Comparison of ENCODE assay signal across 20 mouse cellular contexts in the genomic region with DNA sequence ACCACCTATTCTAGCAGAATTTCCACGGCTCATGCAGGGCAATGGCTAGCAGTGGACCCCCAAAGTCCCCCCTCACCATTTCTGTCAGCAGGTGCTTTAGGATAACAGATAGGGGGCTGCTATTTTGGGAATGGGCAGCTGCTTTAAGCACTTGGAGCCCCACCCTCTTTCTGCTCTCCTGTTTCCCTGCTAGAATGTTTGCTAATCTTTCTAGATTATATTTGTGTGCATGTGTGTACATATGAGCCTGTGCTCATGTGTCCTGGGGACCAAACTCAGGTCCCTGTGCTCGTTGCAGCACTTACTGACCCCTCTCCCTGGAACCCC. TPM values are rescaled to one million over a fixed set of nuclear protein-coding genes. Genes with fewer than 3 reads are reported as not detected.
DNase-seq lines count a peak whose midpoint lies in the region; ATAC-seq and TF ChIP-seq lines count a peak whose summit lies in the region.
"Had no signal": no experiment of that assay in that cellular context is flagged by ENCODE, and none has a peak within 500 bp of the region (broad histone marks: within the 10 kb centered on the region; RNA-seq: fewer than 3 reads in every experiment).

No protein-coding gene starts in this region.

- H3K4me3 ChIP-seq in cerebellum, adult 2 months (replicated peaks; ENCODE audit: insufficient read depth, low read depth, low read length) = no peak overlapping the region
- H3K4me3 ChIP-seq in heart, embryonic 11.5 days (ENCODE audit: low read depth, low read length) = no peak overlapping the region
- H3K4me3 ChIP-seq in heart, embryonic 14.5 days (ENCODE audit: control insufficient read depth in 1 of 2, insufficient read depth in 1 of 2, low read depth in 1 of 2, low read length in 2 of 2) = no peak overlapping the region
- no peak overlapping the region for H3K4me3 ChIP-seq in heart, postnatal 0 days (ENCODE audit: low read depth, low read length)
- H3K4me3 ChIP-seq: embryonic facial prominence, embryonic 12.5 days; embryonic facial prominence, embryonic 15.5 days; hindbrain, embryonic 12.5 days; hindbrain, embryonic 15.5 days had no signal

- no peaks in the 10 kb centered on the region for H3K36me3 ChIP-seq in heart, embryonic 11.5 days (ENCODE audit: control insufficient read depth, insufficient read depth, low read length)
- no peaks in the 10 kb centered on the region for H3K36me3 ChIP-seq in heart, embryonic 14.5 days (ENCODE audit: control insufficient read depth, insufficient read depth, low read length)
- no peaks in the 10 kb centered on the region for H3K36me3 ChIP-seq in heart, postnatal 0 days (replicated peaks; ENCODE audit: control insufficient read depth, insufficient read depth, low read length)
- H3K36me3 ChIP-seq: embryonic facial prominence, embryonic 12.5 days; embryonic facial prominence, embryonic 15.5 days; hindbrain, embryonic 12.5 days; hindbrain, embryonic 15.5 days had no signal

- H3K27me3 ChIP-seq in cerebellum, adult 2 months (ENCODE audit: control insufficient read depth, insufficient read depth, low read length) = no peaks in the 10 kb centered on the region
- H3K27me3 ChIP-seq in heart, embryonic 11.5 days (ENCODE audit: control insufficient read depth, insufficient read depth, low read length) = no peaks in the 10 kb centered on the region
- H3K27me3 ChIP-seq in heart, embryonic 14.5 days (ENCODE audit: control insufficient read depth, insufficient read depth, low read length) = no peaks in the 10 kb centered on the region
- no peaks in the 10 kb centered on the region for H3K27me3 ChIP-seq in heart, postnatal 0 days (ENCODE audit: control insufficient read depth, insufficient read depth, low read length)
- H3K27me3 ChIP-seq: embryonic facial prominence, embryonic 12.5 days; embryonic facial prominence, embryonic 15.5 days; hindbrain, embryonic 12.5 days; hindbrain, embryonic 15.5 days had no signal

- H3K9me3 ChIP-seq in heart, embryonic 11.5 days (replicated peaks; ENCODE audit: control insufficient read depth, low read length) = no peaks in the 10 kb centered on the region
- no peaks in the 10 kb centered on the region for H3K9me3 ChIP-seq in heart, embryonic 14.5 days (ENCODE audit: control insufficient read depth, low read length)
- H3K9me3 ChIP-seq in heart, postnatal 0 days (replicated peaks; ENCODE audit: control insufficient read depth, low read length) = no peaks in the 10 kb centered on the region
- H3K9me3 ChIP-seq: embryonic facial prominence, embryonic 12.5 days; embryonic facial prominence, embryonic 15.5 days; hindbrain, embryonic 12.5 days; hindbrain, embryonic 15.5 days had no signal

- H3K9ac ChIP-seq in heart, embryonic 11.5 days (ENCODE audit: low read depth, low read length) = no peak overlapping the region
- H3K9ac ChIP-seq in heart, embryonic 14.5 days (ENCODE audit: low read length) = no peak overlapping the region
- no peak overlapping the region for H3K9ac ChIP-seq in heart, postnatal 0 days (replicated peaks; ENCODE audit: low read depth, low read length)
- H3K9ac ChIP-seq: embryonic facial prominence, embryonic 12.5 days; embryonic facial prominence, embryonic 15.5 days; forebrain, postnatal 0 days; hindbrain, embryonic 12.5 days; hindbrain, embryonic 15.5 days had no signal

- no peak for ATAC-seq in heart, embryonic 11.5 days (replicated peaks; ENCODE audit: insufficient number of reproducible peaks, low FRiP score, low TSS enrichment)
- peak; percentile 31; the same call in 1 of the 2 replicates for ATAC-seq in heart, embryonic 14.5 days (ENCODE audit: insufficient number of reproducible peaks, insufficient read depth, low FRiP score, low read depth)
- ATAC-seq in heart, postnatal 0 days (ENCODE audit: insufficient read depth, low read depth) = peak; percentile 31
- ATAC-seq: activated CD4-positive, CD25-positive, alpha-beta regulatory T cell, adult 4 months; intestine, postnatal 0 days had no signal

- TF ChIP-seq CTCF in cerebellum, adult 2 months (IDR thresholded peaks at IDR 0.05; ENCODE audit: borderline replicate concordance, insufficient read depth, low read depth, low read length) = no peak
- TF ChIP-seq CTCF in heart, postnatal 0 days (IDR thresholded peaks at IDR 0.05; ENCODE audit: low read depth) = no peak

- peaks cover 21% of the 10 kb centered on the region for H3K4me1 ChIP-seq in cerebellum, adult 2 months (ENCODE audit: control insufficient read depth, insufficient read depth, low read length)
- H3K4me1 ChIP-seq in heart, embryonic 11.5 days (ENCODE audit: control insufficient read depth, insufficient read depth, low read length) = peaks cover 21% of the 10 kb centered on the region
- H3K4me1 ChIP-seq in heart, embryonic 14.5 days (ENCODE audit: control insufficient read depth in 2 of 2, insufficient read depth in 2 of 2, low read length in 2 of 2) = peaks cover 19 to 38% of the 10 kb centered on the region in 2 experiments
- H3K4me1 ChIP-seq in heart, postnatal 0 days (ENCODE audit: control insufficient read depth, insufficient read depth) = peaks cover 26% of the 10 kb centered on the region
- H3K4me1 ChIP-seq: hindbrain, embryonic 15.5 days had no signal

- WGBS in cerebellum, adult 2 months = 76% methylated on average over 2 of the region's 2 CpGs
- WGBS in heart, embryonic 11.5 days (ENCODE audit: insufficient replicate concordance) = 24% methylated on average over 2 of the region's 2 CpGs
- 18% methylated on average over 2 of the region's 2 CpGs for WGBS in heart, embryonic 14.5 days
- 28% methylated on average over 2 of the region's 2 CpGs for WGBS in heart, postnatal 0 days

- TF ChIP-seq POLR2A in cerebellum, adult 2 months (IDR thresholded peaks at IDR 0.05; ENCODE audit: borderline replicate concordance, insufficient read depth, low read length) = no peak

- TF ChIP-seq EP300 in heart, postnatal 0 days (IDR thresholded peaks at IDR 0.05; ENCODE audit: low read depth) = no peak

- intact Hi-C loops in heart, postnatal 36 days (cut with DNase I) = no loop called here

- peak overlapping the region; percentile 89 for H3K27ac ChIP-seq in cerebellum, adult 2 months (ENCODE audit: insufficient read depth, low read length)
- peak overlapping the region; percentile 22; the same call in 1 of the 2 replicates for H3K27ac ChIP-seq in heart, embryonic 11.5 days (ENCODE audit: low read depth, low read length)
- peak overlapping the region; percentile 55 to 71 for H3K27ac ChIP-seq in heart, embryonic 14.5 days (replicated peaks in 1 of 2; ENCODE audit: control insufficient read depth in 1 of 2, insufficient read depth in 1 of 2, low read depth in 2 of 2, low read length in 2 of 2)
- H3K27ac ChIP-seq in heart, postnatal 0 days (ENCODE audit: low read depth) = peak overlapping the region; percentile 36
- H3K27ac ChIP-seq: embryonic facial prominence, embryonic 12.5 days; embryonic facial prominence, embryonic 15.5 days; hindbrain, embryonic 12.5 days; hindbrain, embryonic 15.5 days had no signal

- H3K4me2 ChIP-seq in heart, embryonic 11.5 days = no peak overlapping the region; the same call in 1 of the 2 replicates
- H3K4me2 ChIP-seq in heart, embryonic 14.5 days (ENCODE audit: low read length) = peak overlapping the region; percentile 40
- no peak overlapping the region for H3K4me2 ChIP-seq in heart, postnatal 0 days (ENCODE audit: low read depth, low read length)
- H3K4me2 ChIP-seq: embryonic facial prominence, embryonic 12.5 days; embryonic facial prominence, embryonic 15.5 days; hindbrain, embryonic 12.5 days; hindbrain, embryonic 15.5 days had no signal

- no peak for DNase-seq in cerebellum, adult 2 months
- DNase-seq in cerebellum, postnatal 14 days = no peak
- no peak for DNase-seq in heart, postnatal 4 days
- no peak for DNase-seq in heart, postnatal 36 days
- DNase-seq in heart, postnatal 0 days (ENCODE audit: low spot score) = peak; percentile 44
- no peak for DNase-seq in heart, adult 8-10 months (ENCODE audit: low spot score)
- DNase-seq: adrenal gland, adult 8-10 months; adrenal gland, postnatal 25 days; forebrain, postnatal 0 days; gastrocnemius, postnatal 10 days; gastrocnemius, postnatal 36 days; kidney, adult 2 months had no signal

RNA-seq across cellular contexts. Expression of gene Leo1, which starts 13.1 kb away (rescaled TPM):
- 26.9 and 31.6 TPM in 2 replicates for polyA plus RNA-seq in cerebellum, adult 2 months (2012; rRNA removed)
- polyA plus RNA-seq in heart, embryonic 11.5 days (2014; fragmentation: Nextera tagmentation; extraction: Ambion mirVana) = 33.5 and 36.0 TPM in 2 replicates
- 10 to 100 TPM; 23.1 to 25.4 TPM for total RNA-seq in heart, postnatal 4 days (2021)
- polyA plus RNA-seq in heart, embryonic 14.5 days (2014; fragmentation: Nextera tagmentation; extraction: Ambion mirVana) = 23.6 and 26.0 TPM in 2 replicates
- 10 to 100 TPM; 11.3 to 15.0 TPM for total RNA-seq in heart, postnatal 36 days (2021)
- 5.7 and 11.4 TPM in 2 replicates for total RNA-seq in heart, postnatal 0 days (2014; rRNA removed; ENCODE audit: low replicate concordance)
- polyA plus RNA-seq in heart, postnatal 0 days (2015; fragmentation: Nextera tagmentation; extraction: Ambion mirVana) = 19.6 and 20.0 TPM in 2 replicates
- 10 to 100 TPM in 3 of 4 experiments, 1 to 10 TPM in 1; 8.9 to 14.0 (median 12.8) TPM for total RNA-seq in heart, adult 8-10 months (2022)

RNA-seq across cellular contexts. Expression of gene Mapk6, which starts 18.4 kb away (rescaled TPM):
- polyA plus RNA-seq in cerebellum, adult 2 months (2012; rRNA removed) = 71.3 and 76.0 TPM in 2 replicates
- polyA plus RNA-seq in heart, embryonic 11.5 days (2014; fragmentation: Nextera tagmentation; extraction: Ambion mirVana) = 70.0 and 77.5 TPM in 2 replicates
- total RNA-seq in heart, postnatal 4 days (2021) = 10 to 100 TPM; 59.7 to 60.7 TPM
- polyA plus RNA-seq in heart, embryonic 14.5 days (2014; fragmentation: Nextera tagmentation; extraction: Ambion mirVana) = 52.3 and 55.6 TPM in 2 replicates
- 10 to 100 TPM; 24.8 to 29.1 TPM for total RNA-seq in heart, postnatal 36 days (2021)
- 36.2 and 51.0 TPM in 2 replicates for total RNA-seq in heart, postnatal 0 days (2014; rRNA removed; ENCODE audit: low replicate concordance)
- 30.1 and 33.6 TPM in 2 replicates for polyA plus RNA-seq in heart, postnatal 0 days (2015; fragmentation: Nextera tagmentation; extraction: Ambion mirVana)
- 10 to 100 TPM; 21.8 to 25.3 (median 22.6) TPM for total RNA-seq in heart, adult 8-10 months (2022)

Comparison
In these comparisons a context has a peak if more than half of its experiments do, and no peak if none do; other contexts are left out.
1. H3K27ac ChIP-seq: peak in every context shown above with its lines; median percentile 89 in cerebellum, adult 2 months; 63 in heart, embryonic 14.5 days; 36 in heart, postnatal 0 days; 22 in heart, embryonic 11.5 days.